24 mouse cellular contexts compared by ENCODE assay signal in genomic region chr5:99153269-99153850, GRCm38 (mm10).
DNase-seq lines count a peak whose midpoint lies in the region; ATAC-seq and TF ChIP-seq lines count a peak whose summit lies in the region.
"Had no signal": no experiment of that assay in that cellular context is flagged by ENCODE, and none has a peak within 500 bp of the region (broad histone marks: within the 10 kb centered on the region; RNA-seq: fewer than 3 reads in every experiment).

No protein-coding gene starts in this region.

- no peak for TF ChIP-seq POLR2A in limb, embryonic 14.5 days (IDR thresholded peaks at IDR 0.05; ENCODE audit: borderline replicate concordance, extremely low read depth, insufficient read depth, insufficient read length)

- H3K4me2 ChIP-seq in limb, embryonic 11.5 days (ENCODE audit: low read depth, severe bottlenecking): no peak overlapping the region
- H3K4me2 ChIP-seq in limb, embryonic 14.5 days (replicated peaks; ENCODE audit: low read depth, low read length, severe bottlenecking): no peak overlapping the region
- H3K4me2 ChIP-seq: embryonic facial prominence, embryonic 12.5 days; hindbrain, embryonic 12.5 days; liver, embryonic 11.5 days; midbrain, embryonic 12.5 days; neural tube, embryonic 13.5 days had no signal

- no peak overlapping the region for H3K9ac ChIP-seq in limb, embryonic 11.5 days (ENCODE audit: low read length)
- no peak overlapping the region for H3K9ac ChIP-seq in limb, embryonic 14.5 days (ENCODE audit: low read depth, low read length, severe bottlenecking)
- H3K9ac ChIP-seq: embryonic facial prominence, embryonic 12.5 days; hindbrain, embryonic 12.5 days; midbrain, embryonic 12.5 days; neural tube, embryonic 13.5 days had no signal

- no peaks in the 10 kb centered on the region for H3K9me3 ChIP-seq in limb, embryonic 11.5 days (ENCODE audit: control insufficient read depth, low read length)
- H3K9me3 ChIP-seq in limb, embryonic 10.5 days (replicated peaks): no peaks in the 10 kb centered on the region
- H3K9me3 ChIP-seq in limb, embryonic 14.5 days (ENCODE audit: control insufficient read depth, low read length): no peaks in the 10 kb centered on the region
- H3K9me3 ChIP-seq: embryonic facial prominence, embryonic 12.5 days; hindbrain, embryonic 12.5 days; megakaryocyte, embryonic 14.5 days; midbrain, embryonic 12.5 days; neural tube, embryonic 13.5 days had no signal

- no peak overlapping the region for H3K27ac ChIP-seq in limb, embryonic 11.5 days (replicated peaks; ENCODE audit: low read depth, low read length)
- no peak overlapping the region for H3K27ac ChIP-seq in limb, embryonic 10.5 days
- no peak overlapping the region for H3K27ac ChIP-seq in limb, embryonic 14.5 days (replicated peaks; ENCODE audit: low read depth, low read length)
- H3K27ac ChIP-seq: embryonic facial prominence, embryonic 12.5 days; hindbrain, embryonic 12.5 days; midbrain, embryonic 12.5 days; neural tube, embryonic 13.5 days had no signal

- no peaks in the 10 kb centered on the region for H3K27me3 ChIP-seq in limb, embryonic 11.5 days (ENCODE audit: control insufficient read depth, insufficient read depth, low read length)
- H3K27me3 ChIP-seq in limb, embryonic 10.5 days (ENCODE audit: low read depth, poor library complexity, severe bottlenecking): peaks cover 7% of the 10 kb centered on the region; the same call in 1 of the 2 replicates
- no peaks in the 10 kb centered on the region for H3K27me3 ChIP-seq in limb, embryonic 14.5 days (ENCODE audit: control insufficient read depth, insufficient read depth, low read length)
- H3K27me3 ChIP-seq: CH12.LX; embryonic facial prominence, embryonic 12.5 days; hindbrain, embryonic 12.5 days; megakaryocyte, embryonic 14.5 days; midbrain, embryonic 12.5 days; neural tube, embryonic 13.5 days had no signal

- peak; percentile 72; the same call in 1 of the 2 replicates for ATAC-seq in limb, embryonic 11.5 days (ENCODE audit: insufficient number of reproducible peaks, low FRiP score, low TSS enrichment, low read depth)
- ATAC-seq in limb, embryonic 14.5 days (ENCODE audit: low FRiP score, low read depth): peak; percentile 68; the same call in 1 of the 2 replicates
- ATAC-seq in inflammation-experienced regulatory T-cells, adult 6 months: no peak
- ATAC-seq in granulocyte monocyte progenitor cell, adult 5-6 weeks (replicated peaks; ENCODE audit: poor library complexity, severe bottlenecking): no peak
- ATAC-seq: forebrain, embryonic 14.5 days had no signal

- H3K4me3 ChIP-seq in limb, embryonic 11.5 days (ENCODE audit: low read depth, low read length): no peak overlapping the region
- no peak overlapping the region for H3K4me3 ChIP-seq in limb, embryonic 10.5 days
- H3K4me3 ChIP-seq in limb, embryonic 14.5 days (replicated peaks; ENCODE audit: low read length): no peak overlapping the region
- H3K4me3 ChIP-seq: embryonic facial prominence, embryonic 12.5 days; hindbrain, embryonic 12.5 days; megakaryocyte, embryonic 14.5 days; midbrain, embryonic 12.5 days; neural tube, embryonic 13.5 days had no signal

- no peak for DNase-seq in limb, embryonic 11.5 days (ENCODE audit: low spot score)
- DNase-seq in limb, embryonic 10.5 days (ENCODE audit: low spot score): no peak
- peak; percentile 53 for DNase-seq in forelimb bud, embryonic 11.5 days (ENCODE audit: low read depth, low spot score)
- DNase-seq in limb, embryonic 14.5 days (ENCODE audit: low spot score): peak; percentile 62
- DNase-seq in lung, postnatal 25 days (ENCODE audit: low spot score): peak; percentile 15
- DNase-seq in urinary bladder, postnatal 25 days (ENCODE audit: low spot score): no peak
- DNase-seq: adrenal gland, postnatal 14 days; cerebellum, adult 11-12 months; cerebellum, adult 9-11 months; embryo, embryonic 11 days; kidney, adult 11 months; kidney, postnatal 14 days; layer of hippocampus, adult 9-11 months; right cerebral cortex, postnatal 4 days had no signal

- 50% methylated on average over 2 of the region's 2 CpGs for WGBS in limb, embryonic 11.5 days
- WGBS in limb, embryonic 10.5 days: 74% methylated on average over 2 of the region's 2 CpGs
- WGBS in limb, embryonic 14.5 days: 43% methylated on average over 2 of the region's 2 CpGs

- no peaks in the 10 kb centered on the region for H3K36me3 ChIP-seq in limb, embryonic 11.5 days (ENCODE audit: control insufficient read depth, insufficient read depth, low read length)
- no peaks in the 10 kb centered on the region for H3K36me3 ChIP-seq in limb, embryonic 10.5 days
- no peaks in the 10 kb centered on the region for H3K36me3 ChIP-seq in limb, embryonic 14.5 days (ENCODE audit: control insufficient read depth, insufficient read depth, low read length)
- H3K36me3 ChIP-seq: embryonic facial prominence, embryonic 12.5 days; hindbrain, embryonic 12.5 days; midbrain, embryonic 12.5 days; neural tube, embryonic 13.5 days had no signal

- H3K4me1 ChIP-seq in limb, embryonic 11.5 days (ENCODE audit: control insufficient read depth, insufficient read depth, low read length): no peaks in the 10 kb centered on the region
- H3K4me1 ChIP-seq in limb, embryonic 10.5 days: no peaks in the 10 kb centered on the region
- peaks cover 7% of the 10 kb centered on the region; the same call in 1 of the 2 replicates for H3K4me1 ChIP-seq in limb, embryonic 14.5 days (ENCODE audit: control insufficient read depth, insufficient read depth, low read length)
- H3K4me1 ChIP-seq: embryonic facial prominence, embryonic 12.5 days; hindbrain, embryonic 12.5 days; megakaryocyte, embryonic 14.5 days; midbrain, embryonic 12.5 days; neural tube, embryonic 13.5 days had no signal

Comparison
In these comparisons a context has a peak if more than half of its experiments do, and no peak if none do; other contexts are left out.
1. DNase-seq: peak in forelimb bud, embryonic 11.5 days (single experiment), limb, embryonic 14.5 days (single experiment) and lung, postnatal 25 days (single experiment); none in limb, embryonic 11.5 days (single experiment), limb, embryonic 10.5 days (single experiment) and urinary bladder, postnatal 25 days (single experiment).
2. ATAC-seq: peak in limb, embryonic 11.5 days (single experiment) and limb, embryonic 14.5 days (single experiment); none in inflammation-experienced regulatory T-cells, adult 6 months (single experiment) and granulocyte monocyte progenitor cell, adult 5-6 weeks (single experiment).